Mouse (Mus musculus) layer of hippocampus, adult 9-10 months (tissue): ENCODE measurements around the gene Mageb2.
"Not testable (repeated sequence)": the region's sequence is repeated elsewhere in the genome, so short reads cannot be mapped to it uniquely, and the experiment has no call there.

ENCODE experiments used
- DNase-seq: peaks from one replicate; pipeline ENCODE4 v3.0.0; 2022; ENCODE audit warnings: low spot score

The Mageb2 gene

DNA sequence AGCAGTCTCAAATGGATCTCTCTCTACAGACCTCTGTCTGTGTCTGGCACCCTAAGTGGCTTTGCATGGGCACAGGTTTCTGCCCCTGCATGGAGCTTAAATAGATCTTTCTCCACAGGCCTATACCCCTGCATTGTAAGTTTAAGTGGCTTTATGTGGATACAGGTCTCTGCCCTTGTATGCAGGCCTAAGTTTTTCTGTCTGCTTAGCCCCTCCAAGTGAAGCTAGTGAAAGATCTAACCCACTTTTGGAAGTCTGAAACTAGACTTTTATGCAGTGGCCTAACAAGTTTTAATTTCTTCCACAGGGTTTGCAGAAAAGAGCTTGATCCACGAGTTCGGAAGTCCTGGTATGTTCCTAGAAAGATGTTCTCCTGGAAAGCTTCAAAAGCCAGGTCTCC, at the start of gene Mageb2:
Gene Mageb2 (plus strand): TSS at position 301 of the 400 bp plus-strand sequence.
- DNase-seq = not testable (repeated sequence)

DNA sequence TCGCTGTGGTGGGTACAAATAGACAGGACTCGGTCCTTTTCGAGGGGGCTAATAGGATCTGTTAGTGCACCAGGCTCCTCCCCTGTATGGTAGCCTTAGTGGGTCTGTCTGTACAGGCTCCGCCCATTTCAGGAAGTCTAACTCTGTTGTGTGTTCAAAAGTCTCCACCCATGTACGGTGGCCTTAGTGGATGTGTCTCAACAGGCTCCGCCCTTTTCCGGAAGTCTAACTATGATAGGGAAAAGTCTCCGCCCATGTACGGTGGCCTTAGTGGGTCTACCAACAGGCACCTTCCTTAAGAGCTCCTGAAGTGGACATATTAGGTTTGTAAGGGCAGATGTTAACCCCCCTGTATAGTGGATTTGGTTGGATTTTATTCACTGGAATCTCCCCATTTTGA, 18.2 kb upstream of the Mageb2 start:
- not testable (repeated sequence) for DNase-seq
